Mouse (Mus musculus) heart, embryonic 15.5 days (tissue): ENCODE data around the gene Mta2. TPM values are rescaled to one million over a fixed set of nuclear protein-coding genes. Genes with fewer than 3 reads are reported as not detected.

ENCODE experiments used
- ATAC-seq: fragments of 200-750 bp; cut with Nextera tagmentation; replicated peaks from 2 replicates; pipeline ENCODE4 v1.8.0; 2017; ENCODE audit warnings: low read depth, moderate TSS enrichment; ENCODE audit not compliant: insufficient number of reproducible peaks, insufficient read depth, low FRiP score
- H3K27ac ChIP-seq: fragments of 300-500 bp; sonication (generic); 2 replicates; pipeline ENCODE4 v1.5.1; 2015; ENCODE audit warnings: mild to moderate bottlenecking, inconsistent platforms
- H3K27me3 ChIP-seq: fragments of 300-500 bp; sonication (generic); 2 replicates; pipeline ENCODE4 v1.6.1; 2015; ENCODE audit warnings: inconsistent platforms
- H3K36me3 ChIP-seq: fragments of 300-500 bp; sonication (generic); 2 replicates; pipeline ENCODE4 v1.6.1; 2015; ENCODE audit warnings: mild to moderate bottlenecking, inconsistent platforms
- H3K4me1 ChIP-seq: fragments of 300-500 bp; sonication (generic); replicated peaks from 2 replicates; pipeline ENCODE4 v1.6.1; 2015; ENCODE audit warnings: inconsistent platforms
- H3K4me2 ChIP-seq: fragments of 300-500 bp; sonication (generic); 2 replicates; pipeline ENCODE4 v1.6.1; 2015; ENCODE audit warnings: inconsistent platforms, mild to moderate bottlenecking, moderate library complexity
- H3K4me3 ChIP-seq: fragments of 300-500 bp; sonication (generic); 2 replicates; pipeline ENCODE4 v1.5.1; 2015; ENCODE audit warnings: mild to moderate bottlenecking, inconsistent platforms
- H3K9ac ChIP-seq: fragments of 300-500 bp; sonication (generic); 2 replicates; pipeline ENCODE4 v1.6.1; 2015; ENCODE audit warnings: mild to moderate bottlenecking, inconsistent platforms
- H3K9me3 ChIP-seq: fragments of 300-500 bp; sonication (generic); replicated peaks from 2 replicates; pipeline ENCODE4 v1.6.1; 2016; ENCODE audit warnings: inconsistent platforms
- WGBS: fragments of 180-500 bp; shearing (Covaris S2); methylation state at CpG from one replicate; pipeline ENCODE4 v1.1.7; 2015; ENCODE audit warnings: mixed read lengths; 5-methylcytosine and 5-hydroxymethylcytosine counted together
- polyA plus RNA-seq: library from polyadenylated mRNA; unstranded; fragments of >200 nt; fragmentation: Nextera tagmentation; extraction: Ambion mirVana; gene quantifications from 2 replicates; pipeline ENCODE4 v1.2.1, GENCODE M21; 2015

Gene Mta2
- polyA plus RNA-seq, 1 experiment from 2014 or later = 74.2 TPM

- Histone ChIP-seq H3K36me3 (no peaks in the 10 kb centered on the region), H3K9ac (no peak overlapping the region), H3K4me1 (peaks cover 74% of the 10 kb centered on the region), H3K4me2 (peak overlapping the region; percentile 70), H3K9me3 (no peaks in the 10 kb centered on the region), H3K27me3 (no peaks in the 10 kb centered on the region), H3K4me3 (0 out of 2 replicates have a peak overlapping the region, but pooled peaks have one; percentile 78), H3K27ac (peak overlapping the region; percentile 97)
- 25% methylated on average over 2 of the region's 2 CpGs for WGBS
- peak; percentile 12 for ATAC-seq
Measured at GRCm38 (mm10) chr19:8987816-8988215, 46.1 kb downstream of the Mta2 start.

- H3K4me1 ChIP-seq = peaks cover 73% of the 10 kb centered on the region
- ATAC-seq = no peak
- peak overlapping the region; percentile 70 for H3K4me2 ChIP-seq
- no peaks in the 10 kb centered on the region for H3K36me3 ChIP-seq
- no peaks in the 10 kb centered on the region for H3K9me3 ChIP-seq
- WGBS = 24% methylated on average over 15 of the region's 15 CpGs
- peak overlapping the region; percentile 89 for H3K9ac ChIP-seq
- H3K27me3 ChIP-seq = no peaks in the 10 kb centered on the region
- H3K4me3 ChIP-seq = peak overlapping the region; percentile 78
- peak overlapping the region; percentile 97 for H3K27ac ChIP-seq
Measured at GRCm38 (mm10) chr19:8988346-8989065, 46.8 kb downstream of the Mta2 start.

GRCm38 (mm10) chr19:8989066-8989566, 47.4 kb downstream of the Mta2 start, which contains the start of gene Ahnak:
TSS of gene Ahnak (plus strand) at chr19:8989284.
- peak within 1 kb of the TSS; percentile 70 for H3K4me2 ChIP-seq
- no peaks in the 10 kb centered on the region for H3K9me3 ChIP-seq
- no peaks in the 10 kb centered on the region for H3K36me3 ChIP-seq
- peak within 1 kb of the TSS; percentile 97 for H3K27ac ChIP-seq
- peak within 1 kb of the TSS; percentile 78 for H3K4me3 ChIP-seq
- ATAC-seq = peak; percentile 74
- H3K9ac ChIP-seq = peak within 1 kb of the TSS; percentile 89
- peaks cover 73% of the 10 kb centered on the region for H3K4me1 ChIP-seq
- H3K27me3 ChIP-seq = no peaks in the 10 kb centered on the region
- WGBS = under 1% methylated on average over 42 of the region's 42 CpGs

- Histone ChIP-seq H3K4me1 (peaks cover 73% of the 10 kb centered on the region), H3K9me3 (no peaks in the 10 kb centered on the region), H3K9ac (peak overlapping the region; percentile 89), H3K36me3 (no peaks in the 10 kb centered on the region), H3K27me3 (no peaks in the 10 kb centered on the region), H3K27ac (peak overlapping the region; percentile 97), H3K4me2 (peak overlapping the region; percentile 70), H3K4me3 (peak overlapping the region; percentile 78)
- peak; percentile 74 for ATAC-seq
- 1% methylated on average over 53 of the region's 53 CpGs for WGBS
Measured at GRCm38 (mm10) chr19:8989567-8990431, 48.1 kb downstream of the Mta2 start.

- H3K4me1 ChIP-seq = peaks cover 73% of the 10 kb centered on the region
- peak overlapping the region; percentile 70 for H3K4me2 ChIP-seq
- H3K9ac ChIP-seq = peak overlapping the region; percentile 89
- no peaks in the 10 kb centered on the region for H3K9me3 ChIP-seq
- ATAC-seq = peak; percentile 18; the same call in 1 of the 2 replicates
- H3K27ac ChIP-seq = peak overlapping the region; percentile 97
- no peaks in the 10 kb centered on the region for H3K36me3 ChIP-seq
- peak overlapping the region; percentile 78 for H3K4me3 ChIP-seq
- H3K27me3 ChIP-seq = no peaks in the 10 kb centered on the region
- WGBS = 7% methylated on average over 15 of the region's 15 CpGs
Measured at GRCm38 (mm10) chr19:8990432-8991102, 48.9 kb downstream of the Mta2 start.

GRCm38 (mm10) chr19:8991245-8991870, 49.7 kb downstream of the Mta2 start:
- H3K27ac ChIP-seq = peak overlapping the region; percentile 97
- no peak for ATAC-seq
- H3K4me2 ChIP-seq = peak overlapping the region; percentile 70
- 37% methylated on average over 4 of the region's 4 CpGs for WGBS
- H3K4me3 ChIP-seq = peak overlapping the region; percentile 78
- H3K9me3 ChIP-seq = no peaks in the 10 kb centered on the region
- peaks cover 73% of the 10 kb centered on the region for H3K4me1 ChIP-seq
- H3K9ac ChIP-seq = peak overlapping the region; percentile 89
- H3K27me3 ChIP-seq = no peaks in the 10 kb centered on the region
- no peaks in the 10 kb centered on the region for H3K36me3 ChIP-seq

- peaks cover 80% of the 10 kb centered on the region for H3K4me1 ChIP-seq
- WGBS = 56% methylated on average over 13 of the region's 13 CpGs
- H3K4me3 ChIP-seq = peak overlapping the region; percentile 78
- no peak for ATAC-seq
- no peaks in the 10 kb centered on the region for H3K27me3 ChIP-seq
- peak overlapping the region; percentile 89 for H3K9ac ChIP-seq
- peak overlapping the region; percentile 97 for H3K27ac ChIP-seq
- peak overlapping the region; percentile 70 for H3K4me2 ChIP-seq
- H3K9me3 ChIP-seq = no peaks in the 10 kb centered on the region
- no peaks in the 10 kb centered on the region for H3K36me3 ChIP-seq
Measured at GRCm38 (mm10) chr19:8991871-8992735, 50.4 kb downstream of the Mta2 start.

GRCm38 (mm10) chr19:8992769-8993624, 51.3 kb downstream of the Mta2 start:
- peak overlapping the region; percentile 70 for H3K4me2 ChIP-seq
- ATAC-seq = peak; percentile 29
- peak overlapping the region; percentile 97 for H3K27ac ChIP-seq
- H3K27me3 ChIP-seq = no peaks in the 10 kb centered on the region
- H3K36me3 ChIP-seq = no peaks in the 10 kb centered on the region
- peak overlapping the region; percentile 78 for H3K4me3 ChIP-seq
- no peaks in the 10 kb centered on the region for H3K9me3 ChIP-seq
- H3K9ac ChIP-seq = peak overlapping the region; percentile 17; the same call in 1 of the 2 replicates
- peaks cover 80% of the 10 kb centered on the region for H3K4me1 ChIP-seq
- WGBS = 33% methylated on average over 12 of the region's 12 CpGs

GRCm38 (mm10) chr19:8993625-8993912, 51.9 kb downstream of the Mta2 start:
- H3K4me2 ChIP-seq = peak overlapping the region; percentile 70
- H3K4me1 ChIP-seq = peaks cover 80% of the 10 kb centered on the region
- no peak overlapping the region for H3K9ac ChIP-seq
- ATAC-seq = no peak
- H3K27ac ChIP-seq = peak overlapping the region; percentile 97
- no peaks in the 10 kb centered on the region for H3K36me3 ChIP-seq
- 79% methylated on average over 2 of the region's 2 CpGs for WGBS
- no peaks in the 10 kb centered on the region for H3K27me3 ChIP-seq
- H3K9me3 ChIP-seq = no peaks in the 10 kb centered on the region
- H3K4me3 ChIP-seq = 0 out of 2 replicates have a peak overlapping the region, but pooled peaks have one; percentile 9
